Mouse (Mus musculus) left cerebral cortex, adult 2 months (tissue): Measurements from ENCODE around the gene Klhl33. TPM values are rescaled to one million over a fixed set of nuclear protein-coding genes. Genes with fewer than 3 reads are reported as not detected.
"Not testable (repeated sequence)": the region's sequence is repeated elsewhere in the genome, so short reads cannot be mapped to it uniquely, and the experiment has no call there.

Experiments used
- DNase-seq, 2 experiments: peaks; one replicate each; pipeline ENCODE4 v3.0.0; 2021 to 2022; ENCODE audit warnings: low spot score in 2 of 2, mixed read lengths in 1 of 2; ENCODE audit errors: extremely low spot score in 1 of 2
- H3K27ac ChIP-seq: fragments of 200-600 bp; 2 replicates; pipeline ENCODE4 v1.8.1; 2022
- H3K4me3 ChIP-seq: fragments of 200-600 bp; 2 replicates; pipeline ENCODE4 v1.8.1; 2022
- CTCF ChIP-seq: fragments of 200-600 bp; IDR thresholded peaks from 2 replicates; pipeline ENCODE4 v1.8.1; 2022; ENCODE audit warnings: antibody characterized with exemption, mild to moderate bottlenecking, moderate library complexity
- intact Hi-C: fragments of 180-260 bp; cut with DNase I; formaldehyde crosslinking; loops from one replicate; pipeline ENCODE4 v1.15.1; 2025
- total RNA-seq, 2 experiments: library from RNA; stranded (reverse); gene quantifications; 2 replicates each; pipeline ENCODE4 v1.2.3; 2021

Klhl33 gene
- total RNA-seq, 2 experiments from 2014 or later = 4.8 to 6.4 TPM

DNA sequence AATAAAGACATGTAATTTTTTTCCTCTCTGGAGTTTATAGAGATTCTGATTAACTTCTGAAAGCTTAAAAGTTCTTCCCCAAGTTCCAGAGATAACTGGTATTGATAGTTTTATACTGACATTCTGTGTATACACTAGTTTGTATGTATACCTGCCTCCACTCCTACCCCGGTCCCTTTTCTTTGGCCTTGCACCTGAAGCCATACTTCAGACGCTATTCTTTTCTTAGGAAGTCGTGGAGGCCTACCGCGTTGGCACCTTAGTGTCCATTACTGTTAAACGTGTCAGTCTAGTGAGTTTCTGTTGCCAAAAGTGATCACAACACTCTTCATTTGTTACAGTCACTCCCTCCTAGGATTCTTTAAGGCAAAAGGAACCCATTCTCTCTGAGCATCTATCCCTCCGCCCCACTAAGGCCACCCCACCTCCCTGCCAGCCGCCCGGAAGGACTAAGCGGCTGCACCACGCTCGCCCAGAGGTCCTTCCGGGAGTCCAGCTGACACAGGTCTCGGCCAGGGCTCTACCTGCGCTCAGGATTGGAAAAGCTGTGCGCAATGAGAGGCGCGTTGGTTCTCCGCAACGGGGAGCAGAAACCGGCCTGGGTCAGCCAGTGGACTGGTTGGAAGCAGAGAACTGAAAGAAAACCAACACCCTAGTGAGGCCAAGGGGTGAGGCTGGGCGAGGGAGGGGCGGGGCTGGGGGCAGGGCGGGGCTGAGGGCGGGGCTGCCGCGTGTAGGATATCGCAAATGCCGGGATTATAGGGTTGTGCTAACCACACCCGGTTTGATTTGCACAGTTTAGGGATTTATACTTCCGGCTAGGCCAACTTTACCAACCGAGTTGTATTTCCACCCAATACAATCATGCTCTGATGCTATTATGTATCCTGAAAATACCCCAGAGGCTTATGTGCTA is 27.2 kb downstream of the Klhl33 start, which contains the start of gene Tep1:
Tep1 (minus strand) TSS at position 672 of the 916 bp plus-strand sequence.
- TF ChIP-seq CTCF = no peak

DNA sequence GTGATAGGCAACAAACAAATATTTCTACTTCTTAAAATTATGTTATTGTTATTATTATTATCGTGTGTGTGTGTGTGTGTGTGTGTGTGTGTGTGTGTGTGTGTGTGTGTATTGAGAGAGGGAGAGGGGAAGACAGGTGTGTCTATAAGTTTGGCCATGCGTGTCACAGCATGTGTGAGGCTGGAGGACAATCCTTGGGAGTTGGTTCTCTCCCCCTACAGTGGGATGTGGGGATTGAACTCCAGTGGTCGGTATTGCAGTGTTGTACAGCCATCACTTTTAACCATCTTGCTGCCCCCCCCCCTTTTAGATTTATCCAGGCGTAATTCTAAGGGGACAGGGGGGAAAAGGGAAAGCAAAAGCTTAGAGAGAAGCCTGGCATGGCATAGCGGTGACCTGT is 28.7 kb downstream of the Klhl33 start:
- DNase-seq = no peak
- H3K4me3 ChIP-seq = no peak overlapping the region
- intact Hi-C loops = no loop called here
- TF ChIP-seq CTCF = no peak
- no peak overlapping the region for H3K27ac ChIP-seq

More for the DNA sequence above, 27.2 kb downstream of the Klhl33 start, which contains the start of gene Tep1:
- peak; percentile 35 to 55 for DNase-seq
- H3K4me3 ChIP-seq = peak within 1 kb of the TSS; percentile 59
- intact Hi-C loops = loop anchor here (1.0 kb wide), 1 partner anchor 63 kb away; the partner anchor contains the start of genes Ccnb1ip1 and Parp2
- H3K27ac ChIP-seq = peak within 1 kb of the TSS; percentile 66

DNA sequence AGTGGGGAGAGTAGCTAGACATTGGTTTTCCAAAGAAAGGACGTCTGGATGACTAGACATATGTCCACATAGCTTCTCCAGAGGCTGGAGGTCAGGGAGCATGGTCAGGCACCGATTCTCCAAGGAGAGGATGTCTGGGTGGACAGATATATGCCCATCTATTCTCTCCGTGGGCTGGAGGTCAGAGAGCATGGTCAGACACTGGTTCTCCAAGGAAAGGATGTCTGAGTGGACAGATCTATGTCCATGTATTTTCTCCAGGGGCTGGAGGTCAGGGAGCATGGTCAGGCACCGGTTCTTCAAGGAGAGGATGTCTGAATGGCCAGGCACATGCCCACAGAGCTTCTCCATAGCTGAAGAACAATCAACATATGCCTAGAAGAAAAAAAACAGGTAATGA is 29.1 kb downstream of the Klhl33 start:
- Histone ChIP-seq H3K27ac (no peak overlapping the region), H3K4me3 (no peak overlapping the region)
- no peak for TF ChIP-seq CTCF
- DNase-seq = no peak
- intact Hi-C loops = no loop called here

DNA sequence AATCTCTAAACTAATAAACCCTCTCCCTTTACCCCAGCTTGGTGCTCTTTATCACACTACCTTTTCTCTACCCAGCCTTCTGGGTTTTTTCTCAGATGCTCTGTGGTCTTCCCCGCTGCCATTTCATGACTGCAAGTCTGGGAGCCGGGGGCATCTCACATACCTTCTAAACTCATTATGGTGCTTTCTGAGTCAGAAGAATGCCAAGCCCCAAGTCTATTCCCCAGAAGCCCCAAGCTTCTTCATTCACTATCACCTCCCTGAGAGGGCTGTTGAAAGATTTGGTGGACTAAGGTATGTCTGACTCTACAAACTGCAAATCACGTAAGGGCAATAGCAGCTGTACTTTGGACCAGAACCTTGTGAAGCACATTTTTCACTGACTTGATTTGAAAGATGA is 30.3 kb downstream of the Klhl33 start:
- H3K4me3 ChIP-seq = no peak overlapping the region
- H3K27ac ChIP-seq = no peak overlapping the region
- no peak for DNase-seq
- TF ChIP-seq CTCF = no peak
- intact Hi-C loops = no loop called here

DNA sequence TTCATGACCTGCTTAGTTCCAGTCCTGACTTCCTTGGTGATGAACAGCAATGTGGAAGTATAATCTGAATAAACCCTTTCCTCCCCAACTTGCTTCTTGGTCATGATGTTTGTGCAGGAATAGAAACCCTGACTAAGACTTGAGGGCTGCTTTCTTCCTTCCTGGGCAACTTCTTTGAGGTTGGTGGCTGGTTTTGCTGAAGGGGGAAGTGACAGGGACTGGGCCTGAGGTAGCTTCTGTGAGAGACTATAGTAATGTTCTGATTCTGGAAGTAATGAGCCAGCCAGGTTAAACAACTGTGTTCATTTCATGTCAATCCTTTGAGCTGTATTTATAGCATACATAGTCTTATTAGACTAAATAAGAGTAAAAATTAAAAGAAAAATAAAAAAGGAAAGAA is 32.3 kb downstream of the Klhl33 start:
- H3K27ac ChIP-seq, DNase-seq, H3K4me3 ChIP-seq, intact Hi-C loops: not testable (repeated sequence)

DNA sequence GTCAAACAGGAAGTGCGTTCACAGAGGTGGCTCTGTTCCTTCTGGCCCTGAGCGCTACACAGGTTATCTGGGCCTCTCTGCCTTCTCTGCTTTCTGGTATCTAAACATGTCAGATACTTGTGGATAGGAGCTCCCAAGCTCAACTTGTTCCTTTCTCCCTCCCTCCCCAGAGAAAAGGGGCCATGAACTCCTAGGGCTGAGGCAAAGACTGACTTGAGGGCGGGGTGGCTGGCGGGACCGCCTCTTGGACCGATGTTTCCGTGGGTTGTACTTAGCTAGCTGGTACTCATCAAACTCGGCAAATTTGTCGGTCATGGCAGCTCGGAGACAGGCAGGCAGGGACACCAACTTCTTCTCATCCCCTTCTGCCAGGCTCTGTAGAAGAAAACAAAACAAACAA is 34.7 kb downstream of the Klhl33 start:
- intact Hi-C loops = no loop called here
- DNase-seq = no peak
- TF ChIP-seq CTCF = no peak
- Histone ChIP-seq H3K27ac (no peak overlapping the region), H3K4me3 (no peak overlapping the region)

DNA sequence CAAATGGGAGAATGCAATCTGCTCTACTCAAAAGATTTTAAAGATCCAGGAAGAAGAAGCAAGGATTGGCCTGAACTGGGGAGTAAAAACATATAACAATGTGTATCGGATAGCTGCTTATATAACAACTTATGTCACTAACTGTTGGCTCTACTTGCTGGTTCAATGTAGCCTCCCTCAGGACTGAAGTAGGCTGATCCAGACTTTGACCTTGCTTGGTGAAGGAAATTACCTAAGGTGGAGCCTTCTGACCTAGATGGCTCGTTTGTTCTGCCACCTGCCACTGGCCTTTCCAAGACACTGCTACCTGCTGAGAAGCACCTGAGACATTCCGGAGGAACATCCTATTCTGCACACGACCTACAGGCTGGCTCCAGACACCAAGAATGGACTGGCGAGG is 41.5 kb downstream of the Klhl33 start:
- intact Hi-C loops = no loop called here
- no peak for DNase-seq
- Histone ChIP-seq H3K4me3 (no peak overlapping the region), H3K27ac (no peak overlapping the region)
- no peak for TF ChIP-seq CTCF

Other genes starting within 250 kb of the Klhl33 start
- gene Olfr747, start 204.3 kb downstream of the Klhl33 start, total RNA-seq = not detected
- gene Olfr748, start 190.1 kb downstream of the Klhl33 start, total RNA-seq = not detected
- gene Olfr749, start 152.4 kb downstream of the Klhl33 start, total RNA-seq = not detected
- gene Ttc5, start 112.0 kb downstream of the Klhl33 start, total RNA-seq = 10 to 100 TPM; 50.8 to 62.1 TPM
- not detected for gene Ccnb1ip1, start 89.8 kb downstream of the Klhl33 start, total RNA-seq
- 10 to 100 TPM; 25.8 to 27.1 TPM for gene Parp2, start 89.7 kb downstream of the Klhl33 start, total RNA-seq
- gene Tep1, start 26.9 kb downstream of the Klhl33 start, total RNA-seq = 1 to 10 TPM; 3.2 to 4.4 TPM
- 10 to 100 TPM; 29.2 to 34.8 TPM for gene Osgep, start 27.4 kb upstream of the Klhl33 start, total RNA-seq
- gene Apex1, start 27.5 kb upstream of the Klhl33 start, total RNA-seq = 10 to 100 TPM; 54.9 to 58.8 TPM
- gene Pip4p1, start 33.3 kb upstream of the Klhl33 start, total RNA-seq = 10 to 100 TPM; 95.6 to 98.2 TPM
- gene Pnp, start 33.6 kb upstream of the Klhl33 start, total RNA-seq = 10 to 100 TPM; 11.7 to 13.3 TPM
- gene Gm49342, start 47.0 kb upstream of the Klhl33 start, total RNA-seq = 1 to 10 TPM; 8.4 to 9.2 TPM
- gene Pnp2, start 58.5 kb upstream of the Klhl33 start, total RNA-seq = under 1 TPM; 0.81 to 0.84 TPM
- gene Rnase10, start 110.2 kb upstream of the Klhl33 start, total RNA-seq = not detected
- not detected for gene Rnase9, start 144.4 kb upstream of the Klhl33 start, total RNA-seq
- gene Rnase11, start 152.7 kb upstream of the Klhl33 start, total RNA-seq = not detected
- gene Rnase12, start 160.2 kb upstream of the Klhl33 start, total RNA-seq = not detected
- gene Olfr750, start 176.9 kb upstream of the Klhl33 start, total RNA-seq = not detected
- 10 to 100 TPM; 14.6 to 15.4 TPM for gene Rnase4, start 193.6 kb upstream of the Klhl33 start, total RNA-seq
- 1 to 10 TPM; 3.0 to 3.9 TPM for gene Ang, start 193.6 kb upstream of the Klhl33 start, total RNA-seq
- gene Eddm3b, start 216.9 kb upstream of the Klhl33 start, total RNA-seq = not detected
- gene Rnase6, start 226.4 kb upstream of the Klhl33 start, total RNA-seq = under 1 TPM in 1 of 2 experiments, not detected in 1; 0.35 TPM
- gene Rnase1, start 249.3 kb upstream of the Klhl33 start, total RNA-seq = under 1 TPM; 0.70 to 0.96 TPM